Mouse (Mus musculus) activated CD4-positive, CD25-positive, alpha-beta regulatory T cell, adult 4 months (primary cell): Measurements from ENCODE around the gene Med7. TPM values are rescaled to one million over a fixed set of nuclear protein-coding genes. Genes with fewer than 3 reads are reported as not detected.
A peak's percentile ranks its signal among the peaks of the same experiment; 100 is the strongest.

ENCODE experiments used
- ATAC-seq: one replicate; pipeline ENCODE4 v1.8.0; 2017
- polyA plus RNA-seq, 2 experiments: library from polyadenylated mRNA; unstranded; fragments of 100-300 nt; shearing (Covaris generic); gene quantifications; one replicate each; pipeline ENCODE4 v1.2.1; 2017

The Med7 gene
- polyA plus RNA-seq, 2 experiments from 2014 or later, result 41.5 to 42.1 TPM

DNA sequence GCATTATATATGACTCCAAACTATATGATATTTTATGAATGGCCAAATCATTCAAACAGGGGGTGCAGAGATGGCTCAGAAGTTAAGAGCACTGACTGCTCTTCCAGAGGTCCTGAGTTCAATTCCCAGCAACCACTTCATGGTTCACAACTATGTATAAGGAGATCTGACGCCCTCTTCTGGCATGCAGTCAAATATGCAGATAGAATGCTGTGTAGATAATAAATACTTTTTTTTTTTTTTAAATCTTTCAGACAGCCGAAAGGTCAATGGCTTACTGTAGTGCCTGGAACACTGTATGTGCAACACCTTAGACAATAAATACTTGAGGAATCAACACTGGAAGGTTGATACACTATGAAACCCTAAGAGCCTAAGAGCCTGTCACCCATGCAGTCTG lies 6.6 kb upstream of the Med7 start:
- ATAC-seq, result no peak

DNA sequence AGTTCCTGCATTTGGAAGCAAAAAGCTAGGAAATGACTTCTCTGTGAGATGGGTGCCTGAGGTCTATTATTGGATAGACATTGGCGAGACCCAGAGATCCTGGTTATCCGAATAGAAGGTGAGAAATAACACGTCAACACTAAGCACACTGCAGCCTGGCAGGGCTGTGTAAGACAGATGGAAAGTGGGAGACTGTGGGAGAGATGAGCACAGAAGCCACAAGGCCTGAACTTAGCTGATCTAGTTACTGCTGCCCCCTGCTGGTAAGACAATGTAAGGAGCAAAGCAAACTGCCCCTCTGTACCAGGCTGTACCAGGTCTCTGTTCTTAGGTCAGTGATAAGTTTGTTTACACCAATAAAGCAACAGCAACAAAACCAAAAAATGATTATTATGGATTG lies 5.6 kb upstream of the Med7 start:
- peak; percentile 77 for ATAC-seq

- no peak for ATAC-seq
Observed at GRCm38 (mm10) chr11:46435363-46435762, 1.4 kb upstream of the Med7 start.

- peak; percentile 50 for ATAC-seq
Observed at GRCm38 (mm10) chr11:46437459-46438000, 805 bp downstream of the Med7 start.

- no peak for ATAC-seq
Observed at GRCm38 (mm10) chr11:46439005-46439543, 2.3 kb downstream of the Med7 start.

GRCm38 (mm10) chr11:46441774-46442173 lies 5.0 kb downstream of the Med7 start:
- ATAC-seq, result no peak

DNA sequence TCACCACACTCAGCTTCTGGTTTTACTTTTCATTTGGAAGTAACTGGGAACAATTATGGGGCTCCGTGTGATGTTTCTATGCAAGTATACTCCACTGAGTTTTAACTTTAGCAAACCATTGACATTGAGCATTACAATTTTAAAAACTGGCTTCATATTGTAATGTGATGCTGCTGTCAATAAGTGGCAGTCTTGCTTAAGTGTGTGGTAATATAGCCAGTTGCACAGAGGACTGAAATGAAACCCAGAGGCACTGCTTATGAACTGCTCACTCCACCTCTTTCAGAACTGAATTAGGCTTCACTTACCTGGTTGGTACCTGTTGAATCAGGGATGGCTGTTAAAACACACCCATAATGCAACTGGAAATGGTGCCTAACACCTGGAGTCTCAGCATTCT lies 6.4 kb downstream of the Med7 start:
- ATAC-seq, result peak; percentile 37

GRCm38 (mm10) chr11:46443979-46444378 lies 7.3 kb downstream of the Med7 start:
- ATAC-seq, result no peak

DNA sequence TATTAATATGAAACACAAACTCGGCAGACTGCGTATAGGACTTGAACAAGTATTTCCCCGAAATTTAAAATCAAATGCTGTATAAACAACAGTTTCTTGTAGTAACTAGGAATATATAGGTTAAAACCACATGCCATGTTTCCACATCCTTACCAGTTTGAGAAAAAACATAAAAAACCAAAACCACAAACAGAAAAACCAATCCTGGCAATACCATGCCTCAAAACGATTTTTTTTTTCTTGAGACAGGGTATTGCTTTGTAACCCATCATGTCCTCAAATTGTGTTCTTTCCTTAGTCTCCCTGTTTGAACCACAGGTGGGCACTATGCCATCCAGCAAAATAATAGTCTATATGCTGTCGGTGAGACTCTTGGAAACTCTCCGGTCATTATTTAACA lies 9.4 kb downstream of the Med7 start:
- ATAC-seq, result no peak

GRCm38 (mm10) chr11:46447644-46448484 lies 11.1 kb downstream of the Med7 start:
- ATAC-seq, result peak; percentile 67

GRCm38 (mm10) chr11:46449461-46450080 lies 12.8 kb downstream of the Med7 start:
- no peak for ATAC-seq

DNA sequence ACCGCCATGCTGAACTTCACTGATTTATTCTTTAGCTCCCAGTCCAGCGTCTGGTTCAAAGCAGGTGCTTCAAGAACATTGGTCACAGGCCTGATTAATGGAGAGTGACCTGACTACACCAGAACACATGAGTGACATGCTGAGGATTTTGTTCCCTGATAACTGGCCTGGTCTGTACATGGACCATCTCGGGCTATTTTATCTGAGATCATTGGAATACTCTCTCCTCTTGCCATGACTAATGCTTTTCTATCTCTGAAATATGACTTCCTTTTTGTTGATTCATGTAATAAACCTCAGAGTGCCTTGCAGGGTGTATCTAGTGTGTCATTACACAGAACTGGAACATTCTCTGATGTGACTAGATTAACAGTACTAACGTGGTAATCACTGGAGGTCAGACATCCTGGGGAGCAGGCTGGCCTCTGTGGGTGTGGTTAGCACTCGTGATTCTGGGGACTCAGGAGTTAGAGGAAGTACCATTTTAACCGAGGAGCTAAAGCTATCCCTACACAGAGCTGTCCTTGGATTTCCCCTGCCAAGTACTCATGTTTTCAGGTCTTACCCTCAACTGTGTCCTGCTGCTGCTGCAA lies 17.8 kb downstream of the Med7 start, which contains the start of gene Havcr2:
Havcr2 (plus strand) TSS at position 483 of the 593 bp plus-strand sequence.
- peak; percentile 80 for ATAC-seq

DNA sequence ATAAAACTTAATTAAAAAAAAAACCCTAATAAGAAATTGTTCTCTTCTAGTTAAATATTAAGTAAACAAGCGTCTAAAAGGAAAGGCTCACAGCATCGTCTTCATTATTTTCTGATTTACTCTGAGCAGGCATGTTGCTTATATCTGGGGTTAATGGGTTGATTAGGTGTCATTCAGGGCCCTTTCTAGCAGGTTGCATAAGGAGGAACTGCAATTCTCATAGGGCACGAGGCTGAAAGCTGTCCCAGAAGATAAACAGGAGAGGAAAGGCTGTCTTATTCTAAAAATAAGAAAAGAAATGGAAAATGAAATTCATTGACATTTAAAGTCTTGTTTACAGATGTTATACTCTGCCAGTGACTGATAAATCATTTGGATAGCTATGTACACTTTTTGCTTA lies 23.2 kb downstream of the Med7 start:
- no peak for ATAC-seq

GRCm38 (mm10) chr11:46461362-46461761 lies 24.6 kb downstream of the Med7 start:
- peak; percentile 19 for ATAC-seq

- ATAC-seq, result peak; percentile 57
Observed at GRCm38 (mm10) chr11:46461931-46462330, 25.2 kb downstream of the Med7 start.

DNA sequence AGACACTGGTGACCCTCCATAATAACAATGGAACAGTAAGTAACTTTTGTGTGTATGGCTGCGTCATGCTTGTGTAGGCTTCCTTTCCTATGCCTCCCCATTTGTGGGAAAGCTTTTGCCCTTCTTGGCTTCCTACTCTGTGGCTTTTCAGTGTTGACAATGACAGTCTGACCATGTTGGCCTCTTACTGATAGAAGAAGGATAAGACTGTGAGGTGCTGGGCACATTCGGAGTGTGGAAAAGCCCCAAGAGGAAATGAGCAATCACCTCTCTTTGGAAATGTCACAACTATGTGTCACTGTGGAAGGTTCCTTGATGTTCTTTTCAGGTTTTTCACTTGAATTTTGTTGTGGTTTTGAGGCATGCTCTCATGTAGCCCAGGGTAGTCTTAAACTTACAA lies 30.2 kb downstream of the Med7 start:
- peak; percentile 79 for ATAC-seq

GRCm38 (mm10) chr11:46474220-46474619 lies 37.5 kb downstream of the Med7 start:
- ATAC-seq, result peak; percentile 69

DNA sequence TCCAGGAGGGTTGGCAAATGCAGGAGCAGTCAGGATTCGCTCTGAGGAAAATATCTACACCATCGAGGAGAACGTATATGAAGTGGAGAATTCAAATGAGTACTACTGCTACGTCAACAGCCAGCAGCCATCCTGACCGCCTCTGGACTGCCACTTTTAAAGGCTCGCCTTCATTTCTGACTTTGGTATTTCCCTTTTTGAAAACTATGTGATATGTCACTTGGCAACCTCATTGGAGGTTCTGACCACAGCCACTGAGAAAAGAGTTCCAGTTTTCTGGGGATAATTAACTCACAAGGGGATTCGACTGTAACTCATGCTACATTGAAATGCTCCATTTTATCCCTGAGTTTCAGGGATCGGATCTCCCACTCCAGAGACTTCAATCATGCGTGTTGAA lies 42.6 kb downstream of the Med7 start:
- ATAC-seq, result no peak

GRCm38 (mm10) chr11:46480517-46480916 lies 43.8 kb downstream of the Med7 start:
- no peak for ATAC-seq

GRCm38 (mm10) chr11:46488231-46488630 lies 51.5 kb downstream of the Med7 start:
- no peak for ATAC-seq

- ATAC-seq, result no peak
Observed at GRCm38 (mm10) chr11:46488650-46489049, 51.9 kb downstream of the Med7 start.
